Mouse (Mus musculus): ENCODE data around the gene Fosb. TPM values are rescaled to one million over a fixed set of nuclear protein-coding genes. Genes with fewer than 3 reads are reported as not detected.

Gene Fosb
- total RNA-seq, 2 experiments from 2014 or later: 11.2 to 23.6 TPM

Other genes starting within 250 kb of the Fosb start
- 10 to 100 TPM; 53.8 to 57.1 TPM for gene Dmwd, start 233.8 kb downstream of the Fosb start, total RNA-seq (2021)
- 100 to 1,000 TPM in 1 of 2 experiments, 10 to 100 TPM in 1; 81.5 to 110 TPM for gene Dmpk, start 226.2 kb downstream of the Fosb start, total RNA-seq (2021)
- gene Six5, start 215.5 kb downstream of the Fosb start, total RNA-seq (2021): 10 to 100 TPM; 14.0 to 15.6 TPM
- not detected for gene Gm4969, start 191.7 kb downstream of the Fosb start, total RNA-seq (2021)
- gene Fbxo46, start 190.2 kb downstream of the Fosb start, total RNA-seq (2021): 10 to 100 TPM; 11.5 to 13.1 TPM
- gene Qpctl, start 160.8 kb downstream of the Fosb start, total RNA-seq (2021): 10 to 100 TPM; 17.4 to 18.8 TPM
- 100 to 1,000 TPM in 1 of 2 experiments, 10 to 100 TPM in 1; 96.5 to 105 TPM for gene Snrpd2, start 160.3 kb downstream of the Fosb start, total RNA-seq (2021)
- gene Gipr, start 143.9 kb downstream of the Fosb start, total RNA-seq (2021): under 1 TPM; 0.40 to 0.56 TPM
- 10 to 100 TPM; 45.2 to 65.2 TPM for gene Eml2, start 133.6 kb downstream of the Fosb start, total RNA-seq (2021)
- 10 to 100 TPM in 1 of 2 experiments, 1 to 10 TPM in 1; 5.9 to 12.9 TPM for gene Gpr4, start 97.5 kb downstream of the Fosb start, total RNA-seq (2021)
- gene Opa3, start 81.7 kb downstream of the Fosb start, total RNA-seq (2021): 10 to 100 TPM; 31.7 to 37.4 TPM
- gene Vasp, start 38.2 kb downstream of the Fosb start, total RNA-seq (2021): 10 to 100 TPM; 45.4 to 55.0 TPM
- not detected for gene Ppm1n, start 30.0 kb downstream of the Fosb start, total RNA-seq (2021)
- 1 to 10 TPM; 4.6 to 5.1 TPM for gene Rtn2, start 27.4 kb downstream of the Fosb start, total RNA-seq (2021)
- gene Ercc1, start 34.7 kb upstream of the Fosb start, total RNA-seq (2021): 10 to 100 TPM; 33.0 to 38.8 TPM
- gene Cd3eap, start 49.4 kb upstream of the Fosb start, total RNA-seq (2021): 10 to 100 TPM; 11.3 to 12.8 TPM
- gene Ppp1r13l, start 49.7 kb upstream of the Fosb start, total RNA-seq (2021): 1 to 10 TPM; 5.8 to 8.9 TPM
- 10 to 100 TPM; 29.7 to 32.8 TPM for gene Ercc2, start 72.0 kb upstream of the Fosb start, total RNA-seq (2021)
- 1 to 10 TPM in 1 of 2 experiments, under 1 TPM in 1; 0.89 to 2.2 TPM for gene Klc3, start 94.1 kb upstream of the Fosb start, total RNA-seq (2021)
- under 1 TPM in 1 of 2 experiments, not detected in 1; 0.66 TPM for gene Ckm, start 94.7 kb upstream of the Fosb start, total RNA-seq (2021)
- 10 to 100 TPM; 46.5 to 50.3 TPM for gene Mark4, start 148.8 kb upstream of the Fosb start, total RNA-seq (2021)
- gene Exoc3l2, start 153.3 kb upstream of the Fosb start, total RNA-seq (2021): 10 to 100 TPM; 41.1 to 49.6 TPM
- 10 to 100 TPM in 1 of 2 experiments, 1 to 10 TPM in 1; 8.7 to 12.1 TPM for gene Bloc1s3, start 198.3 kb upstream of the Fosb start, total RNA-seq (2021)
- 10 to 100 TPM; 73.1 to 91.1 TPM for gene Trappc6a, start 198.3 kb upstream of the Fosb start, total RNA-seq (2021)
- gene Nkpd1, start 207.8 kb upstream of the Fosb start, total RNA-seq (2021): under 1 TPM in 1 of 2 experiments, not detected in 1; 0.17 TPM

All from adrenal gland, postnatal 36 days (tissue).